Mouse (Mus musculus): ENCODE data around the gene Olfr1406.

DNA sequence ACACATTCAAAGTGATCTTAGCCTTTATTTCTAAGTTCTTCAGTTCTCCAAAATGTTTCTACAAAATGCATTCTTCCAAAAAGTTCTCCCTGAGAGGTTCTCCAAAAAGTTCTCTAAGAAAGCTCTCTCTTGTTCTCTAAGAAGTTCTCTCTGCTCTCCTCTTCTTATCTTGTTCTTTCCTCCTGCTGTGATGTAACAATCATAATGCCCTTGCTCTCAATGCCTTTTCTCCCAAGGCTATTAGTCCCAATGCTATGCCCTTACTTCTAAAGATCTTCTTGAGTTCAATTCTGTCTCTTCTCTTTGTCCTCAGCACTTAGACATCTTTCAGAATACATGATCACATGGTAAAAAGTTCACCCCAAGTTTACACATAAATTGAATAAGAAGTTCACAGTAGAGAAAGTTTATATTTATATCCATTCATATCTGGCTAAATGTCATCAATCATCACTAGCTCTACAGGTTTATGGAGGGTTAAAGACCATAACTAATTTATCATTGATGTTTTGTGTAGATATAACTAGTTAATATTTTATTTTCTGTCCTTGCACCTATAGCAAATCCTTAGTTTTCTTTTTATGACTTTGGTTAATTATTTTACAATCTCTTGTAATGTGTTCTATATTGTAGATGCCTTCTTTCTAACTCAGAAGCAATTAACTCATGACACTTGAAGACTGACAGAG, 16.1 kb downstream of the Olfr1406 start:
- TF ChIP-seq CTCF (conservative IDR thresholded peaks at IDR 0.05; ENCODE audit: low read length) (no peak), POU5F1 (IDR thresholded peaks at IDR 0.05; ENCODE audit: borderline replicate concordance, low read length) (no peak)
